In genomic region chr12:30472743-30473472, GRCm38 (mm10) we compare ENCODE assay signal across 23 mouse cellular contexts.
DNase-seq lines count a peak whose midpoint lies in the region; ATAC-seq and TF ChIP-seq lines count a peak whose summit lies in the region.
"Had no signal": no experiment of that assay in that cellular context is flagged by ENCODE, and none has a peak within 500 bp of the region (broad histone marks: within the 10 kb centered on the region; RNA-seq: fewer than 3 reads in every experiment).

No protein-coding gene starts in this region.

- H3K27me3 ChIP-seq in midbrain, embryonic 13.5 days: no peaks in the 10 kb centered on the region
- no peaks in the 10 kb centered on the region for H3K27me3 ChIP-seq in midbrain, embryonic 10.5 days (ENCODE audit: low read depth, poor library complexity, severe bottlenecking)
- H3K27me3 ChIP-seq in midbrain, embryonic 15.5 days (replicated peaks): no peaks in the 10 kb centered on the region
- no peaks in the 10 kb centered on the region for H3K27me3 ChIP-seq in midbrain, postnatal 0 days (ENCODE audit: insufficient read depth, low read length)
- H3K27me3 ChIP-seq: embryonic facial prominence, embryonic 12.5 days; embryonic facial prominence, embryonic 15.5 days; heart, embryonic 13.5 days had no signal

- TF ChIP-seq CTCF in midbrain, postnatal 0 days (IDR thresholded peaks at IDR 0.05): no peak

- H3K36me3 ChIP-seq in midbrain, embryonic 13.5 days: no peaks in the 10 kb centered on the region
- H3K36me3 ChIP-seq in midbrain, embryonic 10.5 days: no peaks in the 10 kb centered on the region
- no peaks in the 10 kb centered on the region for H3K36me3 ChIP-seq in midbrain, embryonic 15.5 days (replicated peaks)
- H3K36me3 ChIP-seq in midbrain, postnatal 0 days (ENCODE audit: insufficient read depth, low read length): no peaks in the 10 kb centered on the region
- H3K36me3 ChIP-seq: embryonic facial prominence, embryonic 12.5 days; embryonic facial prominence, embryonic 15.5 days; heart, embryonic 10.5 days; heart, embryonic 13.5 days had no signal

- no peak for DNase-seq in midbrain, embryonic 10.5 days (ENCODE audit: low spot score)
- no peak for DNase-seq in midbrain, postnatal 0 days (ENCODE audit: low spot score)
- no peak for DNase-seq in cerebellum, postnatal 4 days (ENCODE audit: low spot score in 2 of 2)
- no peak for DNase-seq in heart, adult 18-20 months
- DNase-seq: adrenal gland, adult 2 months; adrenal gland, postnatal 25 days; cerebellum, adult 18-20 months; cerebellum, adult 9-10 months; cerebellum, postnatal 14 days; gastrocnemius, postnatal 25 days; heart, adult 2 months; heart, postnatal 14 days; heart, postnatal 4 days had no signal

- H3K27ac ChIP-seq in midbrain, embryonic 13.5 days: peak overlapping the region; percentile 48; the same call in 1 of the 2 replicates
- H3K27ac ChIP-seq in midbrain, embryonic 10.5 days (replicated peaks): no peak overlapping the region
- peak overlapping the region; percentile 54 for H3K27ac ChIP-seq in midbrain, embryonic 15.5 days
- no peak overlapping the region for H3K27ac ChIP-seq in midbrain, postnatal 0 days (ENCODE audit: low read depth, low read length)
- H3K27ac ChIP-seq: embryonic facial prominence, embryonic 12.5 days; embryonic facial prominence, embryonic 15.5 days; heart, adult 2 months; heart, embryonic 10.5 days; heart, embryonic 13.5 days; hindbrain, embryonic 14.5 days; hindbrain, postnatal 0 days had no signal

- no peaks in the 10 kb centered on the region for H3K9me3 ChIP-seq in midbrain, embryonic 13.5 days
- no peaks in the 10 kb centered on the region for H3K9me3 ChIP-seq in midbrain, embryonic 10.5 days (replicated peaks)
- H3K9me3 ChIP-seq in midbrain, embryonic 15.5 days: no peaks in the 10 kb centered on the region
- no peaks in the 10 kb centered on the region for H3K9me3 ChIP-seq in midbrain, postnatal 0 days (ENCODE audit: low read length)
- H3K9me3 ChIP-seq: embryonic facial prominence, embryonic 12.5 days; embryonic facial prominence, embryonic 15.5 days; heart, embryonic 10.5 days; heart, embryonic 13.5 days had no signal

- peak; percentile 79 for ATAC-seq in midbrain, embryonic 13.5 days
- peak; percentile 83 for ATAC-seq in midbrain, embryonic 15.5 days (replicated peaks)
- ATAC-seq in midbrain, postnatal 0 days (ENCODE audit: low FRiP score): peak; percentile 79; the same call in 1 of the 2 replicates
- ATAC-seq: CD4-positive, CD25-positive, alpha-beta regulatory T cell, adult 4 months; forebrain, embryonic 14.5 days; hindbrain, postnatal 0 days had no signal

- H3K4me3 ChIP-seq in midbrain, embryonic 13.5 days (replicated peaks): no peak overlapping the region
- no peak overlapping the region for H3K4me3 ChIP-seq in midbrain, embryonic 10.5 days
- no peak overlapping the region for H3K4me3 ChIP-seq in midbrain, embryonic 15.5 days
- H3K4me3 ChIP-seq in midbrain, postnatal 0 days (ENCODE audit: low read depth, low read length): no peak overlapping the region
- H3K4me3 ChIP-seq: embryonic facial prominence, embryonic 12.5 days; embryonic facial prominence, embryonic 15.5 days; heart, adult 2 months; heart, embryonic 10.5 days; heart, embryonic 13.5 days had no signal

- no peak overlapping the region for H3K4me2 ChIP-seq in midbrain, embryonic 13.5 days (replicated peaks)
- H3K4me2 ChIP-seq in midbrain, embryonic 15.5 days: no peak overlapping the region
- no peak overlapping the region for H3K4me2 ChIP-seq in midbrain, postnatal 0 days (ENCODE audit: low read depth, low read length, poor library complexity, severe bottlenecking)
- H3K4me2 ChIP-seq: embryonic facial prominence, embryonic 12.5 days; embryonic facial prominence, embryonic 15.5 days; heart, embryonic 13.5 days; hindbrain, embryonic 14.5 days had no signal

- H3K9ac ChIP-seq in midbrain, embryonic 13.5 days (replicated peaks): no peak overlapping the region
- no peak overlapping the region for H3K9ac ChIP-seq in midbrain, embryonic 15.5 days
- H3K9ac ChIP-seq in midbrain, postnatal 0 days (replicated peaks; ENCODE audit: low read length, poor library complexity, severe bottlenecking): no peak overlapping the region
- H3K9ac ChIP-seq: embryonic facial prominence, embryonic 12.5 days; embryonic facial prominence, embryonic 15.5 days; heart, embryonic 13.5 days; hindbrain, embryonic 14.5 days had no signal

- WGBS in midbrain, embryonic 13.5 days: 69% methylated on average over 10 of the region's 10 CpGs
- 80% methylated on average over 10 of the region's 10 CpGs for WGBS in midbrain, embryonic 10.5 days
- 54% methylated on average over 10 of the region's 10 CpGs for WGBS in midbrain, embryonic 15.5 days
- 47% methylated on average over 10 of the region's 10 CpGs for WGBS in midbrain, postnatal 0 days

- 0 out of 2 replicates have a peak, but pooled peaks cover 4% of the 10 kb centered on the region for H3K4me1 ChIP-seq in midbrain, embryonic 13.5 days (replicated peaks)
- no peaks in the 10 kb centered on the region for H3K4me1 ChIP-seq in midbrain, embryonic 10.5 days
- peaks cover 8% of the 10 kb centered on the region; the same call in 1 of the 2 replicates for H3K4me1 ChIP-seq in midbrain, embryonic 15.5 days
- H3K4me1 ChIP-seq in midbrain, postnatal 0 days (ENCODE audit: insufficient read depth, low read length): no peaks in the 10 kb centered on the region
- H3K4me1 ChIP-seq: embryonic facial prominence, embryonic 12.5 days; embryonic facial prominence, embryonic 15.5 days; heart, embryonic 13.5 days had no signal

Comparison
In these comparisons a context has a peak if more than half of its experiments do, and no peak if none do; other contexts are left out.
1. H3K27ac ChIP-seq: peak in midbrain, embryonic 13.5 days (single experiment) and midbrain, embryonic 15.5 days (single experiment); none in midbrain, embryonic 10.5 days (single experiment) and midbrain, postnatal 0 days (single experiment).
2. Peak in every context shown above with its lines, with median percentiles within 50 percentile points of each other: ATAC-seq.